Mouse (Mus musculus): ENCODE measurements around the gene Matn3.

- no peak for TF ChIP-seq POLR2A (IDR thresholded peaks at IDR 0.05; ENCODE audit: low read depth, low read length)
- TF ChIP-seq CTCF (conservative IDR thresholded peaks at IDR 0.05; ENCODE audit: insufficient read depth, insufficient read length, low read depth, low read length), result no peak
Observed at GRCm38 (mm10) chr12:8969828-8970227, 22.1 kb downstream of the Matn3 start.
